In genomic region chr11:82780983-82781903, GRCm38 (mm10) we compare ENCODE assay signal across 8 mouse cellular contexts. TPM values are rescaled to one million over a fixed set of nuclear protein-coding genes. Genes with fewer than 3 reads are reported as not detected.
DNase-seq lines count a peak whose midpoint lies in the region; ATAC-seq and TF ChIP-seq lines count a peak whose summit lies in the region.

Gene Lig3, plus strand, starts transcription at chr11:82781108.

- peak within 1 kb of the TSS; percentile 98 for H3K9ac ChIP-seq in ES-Bruce4 (ENCODE audit: low read depth, poor library complexity, severe bottlenecking)
- peak within 1 kb of the TSS; percentile 98 for H3K9ac ChIP-seq in forebrain, embryonic 13.5 days
- peak within 1 kb of the TSS; percentile 98 for H3K9ac ChIP-seq in liver, postnatal 0 days (replicated peaks)
- H3K9ac ChIP-seq in neural tube, embryonic 14.5 days (replicated peaks; ENCODE audit: low read depth, low read length), result peak within 1 kb of the TSS; percentile 95

- no peaks in the 10 kb centered on the region for H3K27me3 ChIP-seq in ES-Bruce4 (ENCODE audit: control insufficient read depth, insufficient read depth, low read length, poor library complexity, severe bottlenecking)
- H3K27me3 ChIP-seq in forebrain, embryonic 13.5 days, result no peaks in the 10 kb centered on the region
- no peaks in the 10 kb centered on the region for H3K27me3 ChIP-seq in liver, postnatal 0 days (ENCODE audit: insufficient read depth, low read length)
- no peaks in the 10 kb centered on the region for H3K27me3 ChIP-seq in neural tube, embryonic 14.5 days (ENCODE audit: control insufficient read depth, insufficient read depth, low read length)

- TF ChIP-seq EP300 in ES-Bruce4 (IDR thresholded peaks at IDR 0.05; ENCODE audit: insufficient read depth, low read depth, low read length), result no peak
- no peak for TF ChIP-seq EP300 in liver, postnatal 0 days (IDR thresholded peaks at IDR 0.05; ENCODE audit: low read depth)

- peak within 1 kb of the TSS; percentile 90 for H3K4me3 ChIP-seq in ES-Bruce4 (ENCODE audit: low read depth, low read length)
- peak within 1 kb of the TSS; percentile 95 for H3K4me3 ChIP-seq in forebrain, embryonic 13.5 days
- H3K4me3 ChIP-seq in liver, postnatal 0 days (ENCODE audit: low read depth, low read length), result peak within 1 kb of the TSS; percentile 99
- H3K4me3 ChIP-seq in neural tube, embryonic 14.5 days (ENCODE audit: low read depth, low read length), result peak within 1 kb of the TSS; percentile 87

- peak; percentile 96 for DNase-seq in heart, postnatal 10 days
- DNase-seq in large intestine, adult 2 months (ENCODE audit: low read depth, low spot score), result peak; percentile 68
- DNase-seq in liver, postnatal 0 days, result peak; percentile 95
- DNase-seq in testis, postnatal 10 days (ENCODE audit: low spot score), result peak; percentile 98

- H3K36me3 ChIP-seq in ES-Bruce4 (ENCODE audit: control insufficient read depth, insufficient read depth, low read length, poor library complexity, severe bottlenecking), result peaks cover 28% of the 10 kb centered on the region
- peaks cover 31% of the 10 kb centered on the region for H3K36me3 ChIP-seq in forebrain, embryonic 13.5 days (ENCODE audit: poor library complexity, severe bottlenecking)
- peaks cover 19% of the 10 kb centered on the region for H3K36me3 ChIP-seq in liver, postnatal 0 days (replicated peaks; ENCODE audit: insufficient read depth, low read length)
- peaks cover 8% of the 10 kb centered on the region for H3K36me3 ChIP-seq in neural tube, embryonic 14.5 days (ENCODE audit: control insufficient read depth, insufficient read depth, low read length)

- no peaks in the 10 kb centered on the region for H3K9me3 ChIP-seq in ES-Bruce4 (replicated peaks; ENCODE audit: control insufficient read depth, insufficient read depth, low read length, poor library complexity, severe bottlenecking)
- H3K9me3 ChIP-seq in forebrain, embryonic 13.5 days (replicated peaks), result no peaks in the 10 kb centered on the region
- no peaks in the 10 kb centered on the region for H3K9me3 ChIP-seq in liver, postnatal 0 days (ENCODE audit: low read length)
- H3K9me3 ChIP-seq in neural tube, embryonic 14.5 days (ENCODE audit: control insufficient read depth, low read length), result no peaks in the 10 kb centered on the region

- no peak for TF ChIP-seq POLR2A in ES-Bruce4 (IDR thresholded peaks at IDR 0.05; ENCODE audit: insufficient read depth, low read length)

- peak; percentile 95 for ATAC-seq in cerebellum, adult (ENCODE audit: insufficient number of reproducible peaks, low FRiP score, low TSS enrichment)
- peak; percentile 96 for ATAC-seq in forebrain, embryonic 13.5 days
- ATAC-seq in liver, postnatal 0 days, result peak; percentile 93
- ATAC-seq in neural tube, embryonic 14.5 days (ENCODE audit: low read depth), result peak; percentile 97

- H3K4me2 ChIP-seq in forebrain, embryonic 13.5 days, result peak within 1 kb of the TSS; percentile 77
- H3K4me2 ChIP-seq in liver, postnatal 0 days (ENCODE audit: low read depth, low read length), result peak within 1 kb of the TSS; percentile 74
- peak within 1 kb of the TSS; percentile 78 for H3K4me2 ChIP-seq in neural tube, embryonic 14.5 days (ENCODE audit: low read depth, low read length)

- no peak for TF ChIP-seq CTCF in ES-Bruce4 (IDR thresholded peaks at IDR 0.05; ENCODE audit: low read depth, low read length)
- TF ChIP-seq CTCF in liver, postnatal 0 days (IDR thresholded peaks at IDR 0.05; ENCODE audit: low read depth), result no peak

- under 1% methylated on average over 85 of the region's 90 CpGs for WGBS in forebrain, embryonic 13.5 days
- under 1% methylated on average over 90 of the region's 90 CpGs for WGBS in large intestine, adult 2 months
- WGBS in liver, postnatal 0 days (ENCODE audit: insufficient replicate concordance), result under 1% methylated on average over 74 of the region's 90 CpGs
- under 1% methylated on average over 88 of the region's 90 CpGs for WGBS in neural tube, embryonic 14.5 days

- peak within 1 kb of the TSS; percentile 47 for H3K27ac ChIP-seq in ES-Bruce4 (ENCODE audit: insufficient read depth, low read length)
- peak within 1 kb of the TSS; percentile 94 for H3K27ac ChIP-seq in forebrain, embryonic 13.5 days
- H3K27ac ChIP-seq in liver, postnatal 0 days (ENCODE audit: low read depth), result peak within 1 kb of the TSS; percentile 94
- H3K27ac ChIP-seq in neural tube, embryonic 14.5 days (ENCODE audit: low read depth, low read length), result peak within 1 kb of the TSS; percentile 97

- intact Hi-C loops in heart, postnatal 10 days (cut with DNase I), result loop anchor here (1.0 kb wide), 1 partner anchor 17 kb away; the partner anchor contains the start of genes Cct6b and Zfp830

- H3K4me1 ChIP-seq in ES-Bruce4 (ENCODE audit: control insufficient read depth, insufficient read depth, low read length), result peaks cover 5% of the 10 kb centered on the region
- peaks cover 34% of the 10 kb centered on the region for H3K4me1 ChIP-seq in forebrain, embryonic 13.5 days
- H3K4me1 ChIP-seq in liver, postnatal 0 days (ENCODE audit: insufficient read depth), result peaks cover 16% of the 10 kb centered on the region; the same call in 1 of the 2 replicates
- H3K4me1 ChIP-seq in neural tube, embryonic 14.5 days (ENCODE audit: control insufficient read depth, insufficient read depth, low read length), result peaks cover 12% of the 10 kb centered on the region

RNA-seq across cellular contexts. Expression of gene Lig3, which starts in this region (rescaled TPM):
- 56.3 and 64.7 TPM in 2 replicates for polyA plus RNA-seq in ES-Bruce4 (2011; ENCODE audit: insufficient read depth, insufficient read length, low read depth, missing spikeins)
- 31.4 and 35.9 TPM in 2 replicates for polyA plus RNA-seq in forebrain, embryonic 13.5 days (2015; fragmentation: Nextera tagmentation; extraction: Ambion mirVana)
- 10 to 100 TPM; 22.2 to 26.1 TPM for total RNA-seq in heart, postnatal 10 days (2021)
- polyA plus RNA-seq in large intestine, adult 2 months (2012; rRNA removed), result 8.3 and 13.8 TPM in 2 replicates
- polyA plus RNA-seq in liver, postnatal 0 days (2015; fragmentation: Nextera tagmentation; extraction: Ambion mirVana), result 4.8 TPM in 2 replicates
- polyA plus RNA-seq in neural tube, embryonic 14.5 days (2014; fragmentation: Nextera tagmentation; extraction: Ambion mirVana), result 25.4 and 33.8 TPM in 2 replicates

Comparison
In these comparisons a context has a peak if more than half of its experiments do, and no peak if none do; other contexts are left out.
1. Peak in every context shown above with its lines: DNase-seq, ATAC-seq, H3K4me3 ChIP-seq and H3K27ac ChIP-seq.
2. H3K27ac ChIP-seq: peak in every context shown above with its lines; median percentile 97 in neural tube, embryonic 14.5 days; 94 in forebrain, embryonic 13.5 days; 94 in liver, postnatal 0 days; 47 in ES-Bruce4.